Mouse (Mus musculus) forebrain, embryonic 15.5 days (tissue): ENCODE results near the gene Man2a1. TPM values are rescaled to one million over a fixed set of nuclear protein-coding genes. Genes with fewer than 3 reads are reported as not detected.

ENCODE experiments used
- polyA plus RNA-seq: library from polyadenylated mRNA; unstranded; fragments of >200 nt; fragmentation: Nextera tagmentation; extraction: Ambion mirVana; gene quantifications from 2 replicates; pipeline ENCODE4 v1.2.1, GENCODE M21; 2015

Man2a1 gene
- polyA plus RNA-seq, 1 experiment from 2014 or later, result 3.4 TPM

Other genes starting within 250 kb of the Man2a1 start
- gene 4930583I09Rik, start 235.3 kb downstream of the Man2a1 start, polyA plus RNA-seq, result not detected in 2 replicates